Mouse (Mus musculus) bone marrow, adult 2 months (tissue): ENCODE measurements around the gene Cd276. TPM values are rescaled to one million over a fixed set of nuclear protein-coding genes. Genes with fewer than 3 reads are reported as not detected.

ENCODE experiments used
- H3K27ac ChIP-seq: fragments of 200-500 bp; 2 replicates; pipeline ENCODE4 v1.5.1; 2012; ENCODE audit warnings: low read depth, mild to moderate bottlenecking, control low read depth, inconsistent platforms, low read length; ENCODE audit not compliant: control insufficient read depth, poor library complexity, insufficient read depth
- H3K4me1 ChIP-seq: fragments of 200-500 bp; 2 replicates; pipeline ENCODE4 v1.6.1; 2011; ENCODE audit warnings: low read length; ENCODE audit not compliant: control insufficient read depth, insufficient read depth
- H3K4me3 ChIP-seq: fragments of 200-500 bp; replicated peaks from 2 replicates; pipeline ENCODE3; 2011; ENCODE audit warnings: mild to moderate bottlenecking, low read depth, low read length, control low read depth; ENCODE audit not compliant: control insufficient read depth
- CTCF ChIP-seq: fragments of 200-500 bp; IDR thresholded peaks from 2 replicates; pipeline ENCODE4 v1.5.1; 2011; ENCODE audit warnings: low read length, control low read depth; ENCODE audit not compliant: control insufficient read depth, insufficient read depth
- POLR2A ChIP-seq: fragments of 200-500 bp; IDR thresholded peaks from 2 replicates; pipeline ENCODE4 v1.6.1; 2011; ENCODE audit warnings: low read depth, mild to moderate bottlenecking, control low read depth, low read length, borderline replicate concordance; ENCODE audit not compliant: control insufficient read depth
- WGBS: fragments of 180-500 bp; shearing (Covaris S2); methylation state at CpG from one replicate; pipeline ENCODE4 v1.1.7; 2018; 5-methylcytosine and 5-hydroxymethylcytosine counted together
- polyA plus RNA-seq: library from polyadenylated mRNA; stranded (reverse); fragments of >200 nt; gene quantifications from 2 replicates; pipeline ENCODE4 v1.2.4, GENCODE M21; 2011; ENCODE audit warnings: low replicate concordance; ENCODE audit not compliant: missing spikeins, insufficient read depth, insufficient read length

The Cd276 gene
- polyA plus RNA-seq, 1 experiment: 5.0 TPM

DNA sequence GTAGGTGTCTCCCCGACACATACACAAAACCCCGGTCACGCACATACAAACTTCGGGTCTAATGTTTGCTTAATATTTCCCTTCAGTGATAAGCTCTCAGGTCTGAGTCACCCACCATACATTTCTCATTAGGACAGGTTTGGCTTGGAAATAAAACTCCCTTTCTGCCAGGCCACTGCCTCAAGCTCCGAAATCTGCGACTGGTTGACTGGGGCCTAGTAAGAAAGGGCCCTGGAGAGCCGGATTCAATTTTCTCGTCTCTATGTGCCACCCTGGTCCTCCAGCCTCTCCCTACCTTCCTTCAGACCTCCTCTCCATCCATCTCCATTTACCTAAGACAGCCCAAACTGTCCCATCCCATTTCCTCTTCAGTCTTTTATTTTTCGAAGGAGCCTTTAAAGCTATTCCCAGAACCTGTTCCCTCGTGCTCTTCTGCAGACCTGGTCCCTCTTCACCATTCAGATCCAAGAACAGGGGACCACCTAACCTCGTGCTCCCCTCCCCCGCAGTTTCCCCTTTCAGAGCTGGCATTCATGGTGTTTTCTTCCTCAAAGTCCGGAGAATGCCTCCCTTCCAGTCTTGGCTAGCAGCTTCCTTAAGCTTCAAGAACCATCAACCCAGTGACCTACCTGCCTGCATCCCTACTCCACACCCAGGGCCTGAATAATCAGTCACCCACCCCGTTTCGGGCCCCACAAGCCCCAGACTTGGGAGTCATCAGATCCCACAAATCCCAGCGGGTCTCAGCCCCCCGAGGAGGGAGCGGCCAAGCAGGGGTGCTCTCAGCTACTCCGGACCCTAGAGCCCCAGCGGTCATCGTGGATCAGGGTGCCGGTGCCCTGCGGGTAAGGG is 955 bp downstream of the Cd276 start:
- Histone ChIP-seq H3K4me1 (no peaks in the 10 kb centered on the region), H3K4me3 (no peak overlapping the region), H3K27ac (no peak overlapping the region)
- TF ChIP-seq CTCF (no peak), POLR2A (no peak)
- 27% methylated on average over 23 of the region's 23 CpGs for WGBS

DNA sequence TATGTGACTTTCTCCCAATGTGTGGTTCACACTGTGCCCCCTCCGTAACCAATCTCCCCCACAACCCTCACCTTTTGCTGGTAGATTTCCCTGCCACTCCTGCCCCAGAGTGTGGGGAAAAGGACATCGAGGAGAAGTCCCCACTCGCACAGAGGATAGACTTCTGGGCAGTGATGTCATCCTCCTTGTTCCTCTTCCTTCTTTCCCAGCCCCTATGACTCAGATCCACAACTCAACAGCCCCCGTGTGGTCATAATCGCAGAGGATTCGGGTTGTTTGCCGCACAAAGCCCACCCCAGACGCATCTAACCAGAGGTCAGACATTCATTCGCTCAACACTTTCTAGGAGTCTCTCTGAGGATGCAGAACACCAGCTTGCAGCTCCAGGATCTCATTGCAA is 3.2 kb downstream of the Cd276 start:
- no peak overlapping the region for H3K4me3 ChIP-seq
- no peaks in the 10 kb centered on the region for H3K4me1 ChIP-seq
- TF ChIP-seq POLR2A: no peak
- no peak for TF ChIP-seq CTCF
- no peak overlapping the region for H3K27ac ChIP-seq
- WGBS: 39% methylated on average over 9 of the region's 9 CpGs

DNA sequence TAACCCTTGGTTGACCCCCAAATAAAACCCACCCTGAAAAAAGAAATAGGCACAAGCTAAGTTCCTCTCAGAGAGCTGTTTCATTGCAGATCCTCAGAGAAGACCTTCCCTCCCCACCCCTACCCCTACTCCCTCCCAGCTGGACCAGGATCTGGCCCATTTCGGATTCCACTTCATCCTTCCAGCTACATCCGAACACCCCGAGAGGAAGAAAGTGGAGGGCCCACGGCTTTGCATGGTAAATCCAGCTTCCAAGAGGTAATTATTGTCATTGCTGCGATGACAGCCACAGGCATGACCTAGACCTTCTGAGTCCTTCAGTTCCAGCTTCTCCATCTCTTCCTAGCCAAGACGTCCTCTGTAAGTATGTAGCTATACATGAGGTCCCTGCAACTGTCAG is 4.3 kb downstream of the Cd276 start:
- Histone ChIP-seq H3K27ac (no peak overlapping the region), H3K4me3 (no peak overlapping the region), H3K4me1 (no peaks in the 10 kb centered on the region)
- WGBS: 82% methylated on average over 6 of the region's 6 CpGs
- TF ChIP-seq CTCF: no peak
- TF ChIP-seq POLR2A: no peak

GRCm38 (mm10) chr9:58549694-58550093 is 5.5 kb downstream of the Cd276 start:
- Histone ChIP-seq H3K4me3 (no peak overlapping the region), H3K27ac (no peak overlapping the region), H3K4me1 (no peaks in the 10 kb centered on the region)
- 74% methylated on average over 3 of the region's 3 CpGs for WGBS
- TF ChIP-seq CTCF (no peak), POLR2A (no peak)

GRCm38 (mm10) chr9:58548897-58549296 is 6.3 kb downstream of the Cd276 start:
- 21% methylated on average over 4 of the region's 4 CpGs for WGBS
- TF ChIP-seq CTCF (no peak), POLR2A (no peak)

DNA sequence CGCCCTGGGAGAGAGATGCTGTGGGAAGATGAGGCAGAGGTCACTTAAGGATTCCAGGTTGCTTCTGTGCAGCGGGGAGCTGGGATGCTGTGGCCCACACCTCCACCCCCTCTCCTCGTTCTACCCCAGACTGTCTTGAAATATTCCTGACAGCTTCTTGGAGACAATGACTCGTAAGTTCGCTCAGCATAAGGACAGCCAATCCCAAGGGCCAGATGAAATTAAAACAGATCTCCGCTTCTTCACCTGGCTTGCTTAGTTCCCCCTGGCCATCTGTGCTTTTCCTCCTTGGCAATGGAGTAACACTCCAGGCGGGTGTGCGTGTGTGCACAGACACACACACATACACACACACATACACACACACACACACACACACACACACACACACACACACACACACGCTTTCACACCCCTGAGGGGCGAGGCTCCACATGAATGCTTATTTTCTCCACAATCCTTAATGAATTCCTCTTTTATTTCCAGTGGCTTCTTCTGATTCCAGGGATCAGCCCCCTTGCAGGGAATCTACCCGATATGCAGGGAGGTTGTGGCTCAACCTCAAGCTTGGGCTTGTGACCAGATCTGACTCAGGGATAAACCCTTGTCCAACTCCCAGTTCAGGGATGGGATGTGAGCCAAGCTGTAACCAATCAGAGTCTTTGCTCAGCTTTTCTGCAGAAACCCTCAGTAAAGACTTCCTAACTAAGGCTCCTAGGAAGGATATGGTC is 8.4 kb downstream of the Cd276 start:
- no peak overlapping the region for H3K27ac ChIP-seq
- TF ChIP-seq CTCF (no peak), POLR2A (no peak)
- no peak overlapping the region for H3K4me3 ChIP-seq
- H3K4me1 ChIP-seq: no peaks in the 10 kb centered on the region
- 72% methylated on average over 11 of the region's 11 CpGs for WGBS

More at GRCm38 (mm10) chr9:58548897-58549296, 6.3 kb downstream of the Cd276 start:
- H3K27ac ChIP-seq: no peak overlapping the region
- no peaks in the 10 kb centered on the region for H3K4me1 ChIP-seq
- no peak overlapping the region for H3K4me3 ChIP-seq

GRCm38 (mm10) chr9:58545428-58545827 is 9.8 kb downstream of the Cd276 start:
- 12% methylated on average over 6 of the region's 6 CpGs for WGBS
- Histone ChIP-seq H3K27ac (no peak overlapping the region), H3K4me1 (no peaks in the 10 kb centered on the region), H3K4me3 (no peak overlapping the region)
- TF ChIP-seq CTCF (no peak), POLR2A (no peak)

- no peaks in the 10 kb centered on the region for H3K4me1 ChIP-seq
- no peak overlapping the region for H3K4me3 ChIP-seq
- H3K27ac ChIP-seq: no peak overlapping the region
- WGBS: 48% methylated on average over 4 of the region's 4 CpGs
- no peak for TF ChIP-seq POLR2A
- no peak for TF ChIP-seq CTCF
These were observed 10.3 kb downstream of the Cd276 start for GRCm38 (mm10) chr9:58544879-58545324.
